Mouse (Mus musculus) neural tube, embryonic 13.5 days (tissue): Measurements from ENCODE around the gene Anxa11. TPM values are rescaled to one million over a fixed set of nuclear protein-coding genes. Genes with fewer than 3 reads are reported as not detected.
"Not testable (repeated sequence)": the region's sequence is repeated elsewhere in the genome, so short reads cannot be mapped to it uniquely, and the experiment has no call there.

Source experiments
- ATAC-seq: fragments of 200-750 bp; cut with Nextera tagmentation; 2 replicates; pipeline ENCODE4 v1.8.0; 2017; ENCODE audit warnings: low read depth, mild to moderate bottlenecking, moderate TSS enrichment, moderate library complexity
- H3K27ac ChIP-seq: fragments of 300-500 bp; sonication (generic); replicated peaks from 2 replicates; pipeline ENCODE4 v1.5.1; 2015; ENCODE audit warnings: moderate library complexity, mild to moderate bottlenecking, inconsistent platforms
- H3K27me3 ChIP-seq: fragments of 300-500 bp; sonication (generic); 2 replicates; pipeline ENCODE4 v1.6.1; 2015; ENCODE audit warnings: mild to moderate bottlenecking, inconsistent platforms
- H3K36me3 ChIP-seq: fragments of 300-500 bp; sonication (generic); 2 replicates; pipeline ENCODE4 v1.6.1; 2015; ENCODE audit warnings: mild to moderate bottlenecking, inconsistent platforms
- H3K4me1 ChIP-seq: fragments of 300-500 bp; sonication (generic); replicated peaks from 2 replicates; pipeline ENCODE4 v1.6.1; 2015; ENCODE audit warnings: inconsistent platforms
- H3K4me2 ChIP-seq: fragments of 300-500 bp; sonication (generic); 2 replicates; pipeline ENCODE4 v1.6.1; 2015; ENCODE audit warnings: inconsistent platforms, mild to moderate bottlenecking, moderate library complexity
- H3K4me3 ChIP-seq: fragments of 300-500 bp; sonication (generic); 2 replicates; pipeline ENCODE4 v1.5.1; 2015; ENCODE audit warnings: mild to moderate bottlenecking, inconsistent platforms
- H3K9ac ChIP-seq: fragments of 300-500 bp; sonication (generic); 2 replicates; pipeline ENCODE4 v1.6.1; 2015; ENCODE audit warnings: moderate library complexity, mild to moderate bottlenecking, inconsistent platforms
- H3K9me3 ChIP-seq: fragments of 300-500 bp; sonication (generic); 2 replicates; pipeline ENCODE4 v1.6.1; 2016; ENCODE audit warnings: inconsistent platforms
- WGBS: fragments of 180-500 bp; shearing (Covaris S2); methylation state at CpG from one replicate; pipeline ENCODE4 v1.1.7; 2015; 5-methylcytosine and 5-hydroxymethylcytosine counted together
- polyA plus RNA-seq: library from polyadenylated mRNA; unstranded; fragments of >200 nt; fragmentation: Nextera tagmentation; extraction: Ambion mirVana; gene quantifications from 2 replicates; pipeline ENCODE4 v1.2.1, GENCODE M21; 2015

Anxa11 gene
- polyA plus RNA-seq, 1 experiment from 2014 or later, result 3.1 TPM

GRCm38 (mm10) chr14:25857940-25858339 is 16.0 kb downstream of the Anxa11 start:
- ATAC-seq, result no peak
- Histone ChIP-seq H3K4me3 (no peak overlapping the region), H3K9ac (no peak overlapping the region), H3K27me3 (no peaks in the 10 kb centered on the region), H3K4me2 (no peak overlapping the region), H3K36me3 (no peaks in the 10 kb centered on the region), H3K27ac (no peak overlapping the region), H3K9me3 (no peaks in the 10 kb centered on the region), H3K4me1 (no peaks in the 10 kb centered on the region)
- WGBS, result 88% methylated on average over 8 of the region's 8 CpGs

GRCm38 (mm10) chr14:25861771-25862530 is 20.0 kb downstream of the Anxa11 start:
- no peak overlapping the region for H3K27ac ChIP-seq
- H3K9ac ChIP-seq, result no peak overlapping the region
- no peak for ATAC-seq
- WGBS, result 89% methylated on average over 13 of the region's 13 CpGs
- no peak overlapping the region for H3K4me3 ChIP-seq
- H3K36me3 ChIP-seq, result no peaks in the 10 kb centered on the region
- H3K27me3 ChIP-seq, result no peaks in the 10 kb centered on the region
- no peak overlapping the region for H3K4me2 ChIP-seq
- H3K9me3 ChIP-seq, result no peaks in the 10 kb centered on the region
- H3K4me1 ChIP-seq, result no peaks in the 10 kb centered on the region

- no peak overlapping the region for H3K4me2 ChIP-seq
- ATAC-seq, result no peak
- H3K9me3 ChIP-seq, result no peaks in the 10 kb centered on the region
- no peak overlapping the region for H3K9ac ChIP-seq
- no peak overlapping the region for H3K4me3 ChIP-seq
- no peaks in the 10 kb centered on the region for H3K36me3 ChIP-seq
- H3K27me3 ChIP-seq, result no peaks in the 10 kb centered on the region
- no peak overlapping the region for H3K27ac ChIP-seq
- no peaks in the 10 kb centered on the region for H3K4me1 ChIP-seq
- WGBS, result 87% methylated on average over 2 of the region's 2 CpGs
Measured at GRCm38 (mm10) chr14:25863721-25864120, 21.8 kb downstream of the Anxa11 start.

- Histone ChIP-seq H3K36me3 (no peaks in the 10 kb centered on the region), H3K9ac (no peak overlapping the region), H3K4me2 (no peak overlapping the region), H3K27me3 (no peaks in the 10 kb centered on the region), H3K9me3 (no peaks in the 10 kb centered on the region), H3K4me3 (no peak overlapping the region), H3K4me1 (no peaks in the 10 kb centered on the region), H3K27ac (no peak overlapping the region)
- WGBS, result 85% methylated on average over 5 of the region's 5 CpGs
- no peak for ATAC-seq
Measured at GRCm38 (mm10) chr14:25865251-25865650, 23.3 kb downstream of the Anxa11 start.

GRCm38 (mm10) chr14:25866384-25866783 is 24.4 kb downstream of the Anxa11 start:
- no peak overlapping the region for H3K9ac ChIP-seq
- H3K27me3 ChIP-seq, result no peaks in the 10 kb centered on the region
- ATAC-seq, result no peak
- no peaks in the 10 kb centered on the region for H3K9me3 ChIP-seq
- no peaks in the 10 kb centered on the region for H3K36me3 ChIP-seq
- H3K4me2 ChIP-seq, result no peak overlapping the region
- H3K4me1 ChIP-seq, result no peaks in the 10 kb centered on the region
- 93% methylated on average over 6 of the region's 6 CpGs for WGBS
- H3K27ac ChIP-seq, result no peak overlapping the region
- H3K4me3 ChIP-seq, result no peak overlapping the region

- ATAC-seq, result no peak
- Histone ChIP-seq H3K36me3 (no peaks in the 10 kb centered on the region), H3K9me3 (no peaks in the 10 kb centered on the region), H3K4me2 (no peak overlapping the region), H3K9ac (no peak overlapping the region), H3K4me1 (no peaks in the 10 kb centered on the region), H3K27me3 (no peaks in the 10 kb centered on the region), H3K4me3 (no peak overlapping the region), H3K27ac (no peak overlapping the region)
- WGBS, result 83% methylated on average over 11 of the region's 11 CpGs
Measured at GRCm38 (mm10) chr14:25866832-25867231, 24.9 kb downstream of the Anxa11 start.

GRCm38 (mm10) chr14:25867834-25868233 is 25.9 kb downstream of the Anxa11 start:
- 60% methylated on average over 6 of the region's 6 CpGs for WGBS
- ATAC-seq, result no peak

GRCm38 (mm10) chr14:25868706-25869105 is 26.8 kb downstream of the Anxa11 start:
- H3K9ac ChIP-seq, result no peak overlapping the region
- no peak overlapping the region for H3K4me2 ChIP-seq
- no peak overlapping the region for H3K27ac ChIP-seq
- peaks cover 6% of the 10 kb centered on the region; the same call in 1 of the 2 replicates for H3K4me1 ChIP-seq
- no peaks in the 10 kb centered on the region for H3K27me3 ChIP-seq
- no peaks in the 10 kb centered on the region for H3K9me3 ChIP-seq
- H3K4me3 ChIP-seq, result no peak overlapping the region
- no peaks in the 10 kb centered on the region for H3K36me3 ChIP-seq
- no peak for ATAC-seq
- 80% methylated on average over 4 of the region's 4 CpGs for WGBS

More at GRCm38 (mm10) chr14:25867834-25868233, 25.9 kb downstream of the Anxa11 start:
- no peaks in the 10 kb centered on the region for H3K36me3 ChIP-seq
- H3K4me2 ChIP-seq, result no peak overlapping the region
- no peak overlapping the region for H3K27ac ChIP-seq
- H3K9me3 ChIP-seq, result no peaks in the 10 kb centered on the region
- H3K4me1 ChIP-seq, result peaks cover 6% of the 10 kb centered on the region; the same call in 1 of the 2 replicates
- H3K4me3 ChIP-seq, result no peak overlapping the region
- H3K27me3 ChIP-seq, result no peaks in the 10 kb centered on the region
- H3K9ac ChIP-seq, result no peak overlapping the region

- Histone ChIP-seq H3K36me3 (no peaks in the 10 kb centered on the region), H3K4me1 (peaks cover 6% of the 10 kb centered on the region; the same call in 1 of the 2 replicates), H3K27ac (no peak overlapping the region), H3K4me2 (no peak overlapping the region), H3K27me3 (no peaks in the 10 kb centered on the region), H3K9me3 (no peaks in the 10 kb centered on the region), H3K9ac (no peak overlapping the region), H3K4me3 (no peak overlapping the region)
- WGBS, result 63% methylated on average over 9 of the region's 9 CpGs
- ATAC-seq, result no peak
Measured at GRCm38 (mm10) chr14:25869135-25869878, 27.4 kb downstream of the Anxa11 start.

- no peaks in the 10 kb centered on the region for H3K9me3 ChIP-seq
- no peaks in the 10 kb centered on the region for H3K27me3 ChIP-seq
- no peak overlapping the region for H3K27ac ChIP-seq
- no peaks in the 10 kb centered on the region for H3K36me3 ChIP-seq
- H3K4me1 ChIP-seq, result peaks cover 6% of the 10 kb centered on the region; the same call in 1 of the 2 replicates
- H3K4me3 ChIP-seq, result no peak overlapping the region
- H3K4me2 ChIP-seq, result no peak overlapping the region
- WGBS, result 73% methylated on average over 8 of the region's 8 CpGs
- ATAC-seq, result no peak
- no peak overlapping the region for H3K9ac ChIP-seq
Measured at GRCm38 (mm10) chr14:25872461-25873415, 30.8 kb downstream of the Anxa11 start.

- not testable (repeated sequence) for H3K27me3 ChIP-seq, H3K27ac ChIP-seq, ATAC-seq, H3K4me2 ChIP-seq, H3K4me1 ChIP-seq, H3K36me3 ChIP-seq, H3K9ac ChIP-seq, H3K4me3 ChIP-seq, H3K9me3 ChIP-seq
- WGBS, result no CpG with 5 or more reads among the region's 7 CpGs
Measured at GRCm38 (mm10) chr14:25876640-25877039, 34.7 kb downstream of the Anxa11 start.

- not testable (repeated sequence) for H3K36me3 ChIP-seq, H3K9ac ChIP-seq, H3K4me3 ChIP-seq, ATAC-seq, H3K27me3 ChIP-seq, H3K4me2 ChIP-seq, H3K9me3 ChIP-seq, H3K4me1 ChIP-seq, H3K27ac ChIP-seq
- no CpG with 5 or more reads among the region's 9 CpGs for WGBS
Measured at GRCm38 (mm10) chr14:25881769-25882168, 39.8 kb downstream of the Anxa11 start.
